Comparison of ENCODE assay signal across 29 mouse cellular contexts in genomic region chr9:72678771-72679170, GRCm38 (mm10). TPM values are rescaled to one million over a fixed set of nuclear protein-coding genes. Genes with fewer than 3 reads are reported as not detected.
DNase-seq lines count a peak whose midpoint lies in the region; ATAC-seq and TF ChIP-seq lines count a peak whose summit lies in the region.
"Had no signal": no experiment of that assay in that cellular context is flagged by ENCODE, and none has a peak within 500 bp of the region (broad histone marks: within the 10 kb centered on the region; RNA-seq: fewer than 3 reads in every experiment).

No protein-coding gene starts in this region.

- H3K9me3 ChIP-seq in lung, postnatal 0 days (ENCODE audit: low read length) = no peaks in the 10 kb centered on the region
- H3K9me3 ChIP-seq in hindbrain, embryonic 11.5 days (ENCODE audit: control insufficient read depth, low read length) = no peaks in the 10 kb centered on the region
- H3K9me3 ChIP-seq: heart, embryonic 13.5 days; hindbrain, embryonic 15.5 days; limb, embryonic 10.5 days; limb, embryonic 15.5 days; megakaryocyte, embryonic 14.5 days; midbrain, embryonic 12.5 days; neural tube, embryonic 12.5 days had no signal

- DNase-seq in heart, adult 11 months = peak; percentile 73
- DNase-seq in heart, adult 9 months (ENCODE audit: low spot score in 2 of 2) = no peak
- DNase-seq in lung, postnatal 0 days (ENCODE audit: low spot score) = peak; percentile 38
- no peak for DNase-seq in lung, postnatal 36 days
- no peak for DNase-seq in cerebellum, postnatal 14 days
- DNase-seq in hindbrain, embryonic 11.5 days (ENCODE audit: low spot score) = no peak
- DNase-seq: adrenal gland, adult 8-10 months; B cell, adult 2 months; cerebellum, adult 2 months; cerebellum, postnatal 25 days; heart, postnatal 10 days; kidney, adult 9 months; kidney, postnatal 14 days; layer of hippocampus, adult 9-11 months; lung, embryonic 14.5 days; thymus, adult 2 months; thymus, postnatal 36 days had no signal

- peaks cover 17% of the 10 kb centered on the region for H3K36me3 ChIP-seq in lung, postnatal 0 days (ENCODE audit: insufficient read depth, low read length)
- peaks cover 27% of the 10 kb centered on the region for H3K36me3 ChIP-seq in hindbrain, embryonic 11.5 days (ENCODE audit: control insufficient read depth, insufficient read depth, low read length)

- no peak for TF ChIP-seq CTCF in lung, postnatal 0 days (IDR thresholded peaks at IDR 0.05)

- no peak for TF ChIP-seq EP300 in lung, postnatal 0 days (IDR thresholded peaks at IDR 0.05)

- no peaks in the 10 kb centered on the region for H3K4me1 ChIP-seq in lung, postnatal 0 days (ENCODE audit: insufficient read depth, low read depth, low read length)
- no peaks in the 10 kb centered on the region for H3K4me1 ChIP-seq in hindbrain, embryonic 11.5 days (replicated peaks; ENCODE audit: control insufficient read depth, insufficient read depth, low read length)
- H3K4me1 ChIP-seq: hindbrain, embryonic 15.5 days; limb, embryonic 10.5 days; limb, embryonic 15.5 days; midbrain, embryonic 12.5 days; neural tube, embryonic 12.5 days had no signal

- no peak overlapping the region for H3K4me2 ChIP-seq in lung, postnatal 0 days (replicated peaks; ENCODE audit: low read depth, low read length)
- H3K4me2 ChIP-seq in hindbrain, embryonic 11.5 days (replicated peaks; ENCODE audit: low read depth, low read length) = no peak overlapping the region
- H3K4me2 ChIP-seq: heart, embryonic 13.5 days; hindbrain, embryonic 15.5 days; limb, embryonic 15.5 days; lung, embryonic 14.5 days; midbrain, embryonic 12.5 days; neural tube, embryonic 12.5 days had no signal

- 0 out of 2 replicates have a peak, but pooled peaks have one; percentile 31 for ATAC-seq in lung, postnatal 0 days
- peak; percentile 46 for ATAC-seq in activated CD4-positive, CD25-positive, alpha-beta regulatory T cell, adult 4 months
- no peak for ATAC-seq in hindbrain, embryonic 11.5 days (ENCODE audit: low FRiP score)
- ATAC-seq: forebrain, embryonic 14.5 days; intestine, embryonic 16.5 days had no signal

- H3K27me3 ChIP-seq in lung, postnatal 0 days (replicated peaks; ENCODE audit: insufficient read depth, low read length) = no peaks in the 10 kb centered on the region
- no peaks in the 10 kb centered on the region for H3K27me3 ChIP-seq in hindbrain, embryonic 11.5 days (ENCODE audit: control insufficient read depth, insufficient read depth, low read length)
- H3K27me3 ChIP-seq: heart, embryonic 13.5 days; hindbrain, embryonic 15.5 days; limb, embryonic 15.5 days; megakaryocyte, embryonic 14.5 days; midbrain, embryonic 12.5 days; neural tube, embryonic 12.5 days had no signal

- H3K4me3 ChIP-seq in lung, postnatal 0 days (ENCODE audit: low read depth, low read length) = no peak overlapping the region
- H3K4me3 ChIP-seq in hindbrain, embryonic 11.5 days (ENCODE audit: low read depth, low read length) = no peak overlapping the region
- H3K4me3 ChIP-seq: heart, embryonic 13.5 days; hindbrain, embryonic 15.5 days; limb, embryonic 10.5 days; limb, embryonic 15.5 days; megakaryocyte, embryonic 14.5 days; midbrain, embryonic 12.5 days; myocyte; neural tube, embryonic 12.5 days had no signal

- H3K9ac ChIP-seq in lung, postnatal 0 days (replicated peaks; ENCODE audit: low read depth) = no peak overlapping the region
- H3K9ac ChIP-seq in hindbrain, embryonic 11.5 days (ENCODE audit: low read depth, low read length) = no peak overlapping the region
- H3K9ac ChIP-seq: heart, embryonic 13.5 days; hindbrain, embryonic 15.5 days; limb, embryonic 15.5 days; liver, embryonic 14.5 days; lung, embryonic 14.5 days; midbrain, embryonic 12.5 days; neural tube, embryonic 12.5 days had no signal

- WGBS in lung, postnatal 0 days = 50% methylated on average over 4 of the region's 4 CpGs
- 88% methylated on average over 4 of the region's 4 CpGs for WGBS in hindbrain, embryonic 11.5 days

- H3K27ac ChIP-seq in lung, postnatal 0 days (ENCODE audit: low read length) = no peak overlapping the region
- no peak overlapping the region for H3K27ac ChIP-seq in hindbrain, embryonic 11.5 days (ENCODE audit: low read depth, low read length)
- H3K27ac ChIP-seq: heart, embryonic 13.5 days; hindbrain, embryonic 15.5 days; limb, embryonic 10.5 days; limb, embryonic 15.5 days; liver, embryonic 14.5 days; midbrain, embryonic 12.5 days; neural tube, embryonic 12.5 days had no signal

RNA-seq across cellular contexts. Expression of gene Nedd4, which starts 16.6 kb away (rescaled TPM):
- polyA plus RNA-seq in lung, postnatal 0 days (2015; fragmentation: Nextera tagmentation; extraction: Ambion mirVana) = 264 and 334 TPM in 2 replicates
- polyA plus RNA-seq in activated CD4-positive, CD25-positive, alpha-beta regulatory T cell, adult 4 months (2017; shearing (Covaris generic)) = 1 to 10 TPM; 1.2 to 1.3 TPM
- polyA plus RNA-seq in hindbrain, embryonic 11.5 days (2014; fragmentation: Nextera tagmentation; extraction: Ambion mirVana) = 708 and 779 TPM in 2 replicates

Comparison
In these comparisons a context has a peak if more than half of its experiments do, and no peak if none do; other contexts are left out.
1. DNase-seq: peak in heart, adult 11 months (single experiment) and lung, postnatal 0 days (single experiment); none in heart, adult 9 months (0 of 2), lung, postnatal 36 days (single experiment), cerebellum, postnatal 14 days (0 of 2) and hindbrain, embryonic 11.5 days (single experiment).
2. RNA of gene Nedd4, which starts 16.6 kb away (polyA plus RNA-seq): 708 to 779 TPM in hindbrain, embryonic 11.5 days and 264 to 334 TPM in lung, postnatal 0 days; 1.2 to 1.3 TPM in activated CD4-positive, CD25-positive, alpha-beta regulatory T cell, adult 4 months; every median in the first group is over 100 times any median in the second.